Mouse (Mus musculus) hindlimb bud, embryonic 11.5 days (tissue): ENCODE measurements around the gene Tmem150c.

Source experiments
- DNase-seq: peaks from one replicate; pipeline ENCODE4 v3.0.0-alpha.2; 2012; ENCODE audit warnings: low read depth, low spot score; ENCODE audit errors: extremely low spot score

The Tmem150c gene

GRCm38 (mm10) chr5:100102395-100102794 lies 57.2 kb downstream of the Tmem150c start:
- no peak for DNase-seq

GRCm38 (mm10) chr5:100097967-100098366 lies 61.6 kb downstream of the Tmem150c start:
- no peak for DNase-seq

GRCm38 (mm10) chr5:100096955-100097354 lies 62.7 kb downstream of the Tmem150c start:
- no peak for DNase-seq

- no peak for DNase-seq
These were observed 68.0 kb downstream of the Tmem150c start for GRCm38 (mm10) chr5:100091602-100092001.

- no peak for DNase-seq
These were observed 68.4 kb downstream of the Tmem150c start for GRCm38 (mm10) chr5:100091263-100091594.

GRCm38 (mm10) chr5:100090515-100091262 lies 68.9 kb downstream of the Tmem150c start:
- no peak for DNase-seq

- DNase-seq, result no peak
These were observed 74.5 kb downstream of the Tmem150c start for GRCm38 (mm10) chr5:100085097-100085496.

- no peak for DNase-seq
These were observed 75.5 kb downstream of the Tmem150c start for GRCm38 (mm10) chr5:100083953-100084562.

- no peak for DNase-seq
These were observed 77.6 kb downstream of the Tmem150c start for GRCm38 (mm10) chr5:100082006-100082405.

- no peak for DNase-seq
These were observed 79.7 kb downstream of the Tmem150c start for GRCm38 (mm10) chr5:100079931-100080275.

- DNase-seq, result no peak
These were observed 80.3 kb downstream of the Tmem150c start for GRCm38 (mm10) chr5:100079040-100079930.

GRCm38 (mm10) chr5:100074571-100074970 lies 85.0 kb downstream of the Tmem150c start:
- no peak for DNase-seq

GRCm38 (mm10) chr5:100072557-100072956 lies 87.1 kb downstream of the Tmem150c start:
- no peak for DNase-seq

- DNase-seq, result no peak
These were observed 88.1 kb downstream of the Tmem150c start for GRCm38 (mm10) chr5:100071541-100071940.

- no peak for DNase-seq
These were observed 89.4 kb downstream of the Tmem150c start for GRCm38 (mm10) chr5:100070255-100070654.

- no peak for DNase-seq
These were observed 90.1 kb downstream of the Tmem150c start for GRCm38 (mm10) chr5:100069526-100069925.

- DNase-seq, result no peak
These were observed 92.0 kb downstream of the Tmem150c start for GRCm38 (mm10) chr5:100067579-100067978.

GRCm38 (mm10) chr5:100060876-100061275 lies 98.7 kb downstream of the Tmem150c start:
- no peak for DNase-seq

- DNase-seq, result no peak
These were observed 100.3 kb downstream of the Tmem150c start for GRCm38 (mm10) chr5:100059326-100059725.

- DNase-seq, result no peak
These were observed 100.9 kb downstream of the Tmem150c start for GRCm38 (mm10) chr5:100058729-100059128.

GRCm38 (mm10) chr5:100057461-100058209 lies 102.0 kb downstream of the Tmem150c start:
- no peak for DNase-seq
